Mouse (Mus musculus): ENCODE measurements at regions not wholly inside any gene's neighbourhood (a gene's known extent, or its start where the extent isn't known, plus 50 kb on each side); places are given as distances from the start of the nearest gene placed in this dataset.

DNA sequence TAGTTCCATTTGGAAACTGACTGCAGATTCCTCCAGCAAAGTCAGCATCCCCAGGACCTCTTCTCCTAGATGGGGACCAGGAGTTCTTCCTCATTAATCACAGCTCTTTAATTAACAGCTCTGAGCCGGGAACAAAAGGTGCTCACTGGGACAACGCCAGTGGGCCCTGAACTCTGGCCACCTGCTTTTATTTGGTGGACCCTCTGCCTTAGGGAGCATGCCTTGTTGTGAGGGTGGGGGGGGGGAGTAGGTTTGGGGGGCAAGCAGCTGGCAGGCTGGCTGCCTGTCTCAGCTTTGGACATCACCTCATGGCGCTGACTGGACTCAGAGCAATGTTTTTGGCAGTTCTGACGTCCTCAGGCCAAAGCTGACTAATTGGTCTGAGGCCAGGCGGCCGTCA is 154.8 kb downstream of the Dhx35 start:
- no peak for TF ChIP-seq EP300 (IDR thresholded peaks at IDR 0.05; ENCODE audit: insufficient read depth, low read depth, low read length)
- TF ChIP-seq POLR2A (IDR thresholded peaks at IDR 0.05; ENCODE audit: insufficient read depth, low read depth, low read length): no peak
- no peak for TF ChIP-seq CTCF (IDR thresholded peaks at IDR 0.05)
